Mouse (Mus musculus) G1E (cell line): ENCODE results near the gene Ddx39b.

Experiments
- CTCF ChIP-seq: IDR thresholded peaks from 2 replicates; pipeline ENCODE4 v1.5.1; 2012; ENCODE audit warnings: low read depth, low read length, inconsistent platforms, mixed read lengths
- GATA1 ChIP-seq: IDR thresholded peaks from 2 replicates; pipeline ENCODE4 v1.6.1; 2012; ENCODE audit warnings: borderline replicate concordance, low read length, inconsistent platforms, mixed read lengths
- GATA2 ChIP-seq: IDR thresholded peaks from 2 replicates; pipeline ENCODE4 v1.6.1; 2012; ENCODE audit warnings: low read depth, low read length, inconsistent platforms, borderline replicate concordance
- POLR2AphosphoS5 ChIP-seq: IDR thresholded peaks from 2 replicates; pipeline ENCODE4 v1.6.1; 2012; ENCODE audit warnings: low read depth, low read length, inconsistent platforms; ENCODE audit not compliant: insufficient replicate concordance
- TAL1 ChIP-seq: conservative IDR thresholded peaks from 2 replicates; pipeline ENCODE4 v1.6.1; 2012; ENCODE audit warnings: low read depth, low read length, inconsistent platforms, mixed read lengths

DNA sequence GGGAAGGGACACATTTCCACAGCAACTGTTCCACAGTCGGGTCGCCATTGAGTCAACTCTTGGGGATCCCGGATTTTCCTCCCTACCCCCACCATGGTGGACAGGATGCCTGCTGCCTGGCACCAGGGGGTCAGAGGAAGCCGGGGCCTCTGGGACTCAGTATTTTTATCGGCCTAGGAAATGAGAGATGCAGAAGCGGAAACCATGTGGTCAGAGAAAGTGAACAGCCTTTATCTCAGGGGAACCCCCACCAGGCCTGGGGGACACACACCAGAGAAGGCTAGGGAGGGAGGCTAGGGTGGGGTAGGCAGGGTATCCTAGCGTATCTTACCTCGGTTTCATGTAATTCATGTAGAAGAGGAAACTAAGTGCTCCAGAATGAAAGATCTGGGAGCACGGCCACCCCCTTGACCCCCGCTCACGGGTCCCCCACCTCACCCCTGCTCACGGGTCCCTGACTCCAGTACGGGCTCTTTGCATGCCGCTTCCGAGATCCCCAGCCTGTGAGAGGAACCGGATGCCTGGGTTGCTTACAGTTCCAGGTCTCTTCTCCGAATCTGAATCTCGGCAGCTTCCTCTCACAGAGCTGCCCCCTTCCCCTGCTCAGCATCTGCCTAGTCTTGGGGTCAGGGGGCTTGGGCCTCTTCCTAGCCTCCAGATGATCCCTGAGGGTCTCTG, 22.9 kb upstream of the Ddx39b start:
- no peak for TF ChIP-seq TAL1
- TF ChIP-seq CTCF, result no peak
- no peak for TF ChIP-seq GATA1
- no peak for TF ChIP-seq POLR2AphosphoS5
- no peak for TF ChIP-seq GATA2
